Mouse (Mus musculus): ENCODE results near the gene Pcdh9. TPM values are rescaled to one million over a fixed set of nuclear protein-coding genes. Genes with fewer than 3 reads are reported as not detected.

The Pcdh9 gene
- total RNA-seq, 1 experiment from 2014 or later: not detected

GRCm38 (mm10) chr14:93826042-93826462 lies 64.4 kb downstream of the Pcdh9 start:
- no peak for ATAC-seq (ENCODE audit: extremely low read depth, insufficient number of reproducible peaks, low FRiP score, poor library complexity, severe bottlenecking)

DNA sequence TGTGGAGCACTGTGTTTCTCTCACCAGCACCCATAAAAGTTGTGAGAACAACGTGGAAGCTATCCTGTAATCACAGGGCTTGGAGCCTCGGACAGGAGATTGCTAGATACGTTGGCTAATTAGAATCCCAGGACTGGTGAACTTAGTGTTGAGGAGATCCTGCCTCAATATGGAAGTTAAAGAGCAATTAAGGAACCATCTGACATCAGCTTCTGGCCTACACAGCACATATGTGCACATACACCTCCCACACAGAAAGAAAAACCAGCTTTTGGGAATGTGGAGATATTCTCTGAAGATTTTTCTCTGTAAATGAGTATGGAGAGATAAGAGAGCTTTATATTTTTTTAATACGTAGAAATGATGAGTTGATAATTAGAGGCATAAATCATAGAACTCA lies 71.6 kb downstream of the Pcdh9 start:
- no peak for ATAC-seq (ENCODE audit: extremely low read depth, insufficient number of reproducible peaks, low FRiP score, poor library complexity, severe bottlenecking)

DNA sequence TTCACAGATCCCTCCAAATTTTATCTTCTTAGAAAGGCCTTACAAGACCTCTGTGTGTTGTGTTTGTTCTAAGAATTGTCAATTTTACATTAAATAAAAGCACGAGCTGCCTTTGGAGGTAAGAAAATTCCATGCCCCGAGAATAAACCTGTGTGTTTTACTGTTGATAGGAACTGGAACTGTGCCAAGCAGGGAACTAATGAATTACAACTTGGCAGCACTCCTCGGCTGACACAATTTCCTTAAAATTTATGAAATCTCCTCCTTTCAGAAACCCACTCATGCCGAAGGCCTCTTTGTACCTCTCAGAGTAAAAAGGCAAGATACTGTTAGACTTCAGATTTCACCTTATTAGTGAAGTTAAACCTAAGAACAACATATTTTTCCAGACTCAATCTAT lies 72.9 kb downstream of the Pcdh9 start:
- ATAC-seq (ENCODE audit: extremely low read depth, insufficient number of reproducible peaks, low FRiP score, poor library complexity, severe bottlenecking): no peak

DNA sequence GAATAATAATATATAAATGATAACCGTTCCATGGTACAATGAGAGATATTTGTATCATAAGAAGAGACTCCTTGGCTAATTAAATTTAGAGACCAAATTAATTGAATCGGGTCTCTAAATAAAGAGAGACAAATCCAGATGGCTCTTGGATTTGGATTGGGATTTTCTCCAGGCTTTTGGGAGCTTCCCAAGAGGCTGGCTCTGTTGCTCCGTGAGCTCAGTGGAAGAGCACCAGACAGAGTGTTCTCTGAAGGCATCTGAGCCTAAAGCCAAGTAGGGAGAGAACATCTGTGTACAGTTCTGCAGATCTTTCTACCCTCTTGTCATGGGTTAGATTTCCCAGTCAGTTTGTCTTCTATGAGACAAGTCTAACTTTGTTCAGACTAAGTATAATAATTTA lies 95.9 kb downstream of the Pcdh9 start:
- ATAC-seq (ENCODE audit: extremely low read depth, insufficient number of reproducible peaks, low FRiP score, poor library complexity, severe bottlenecking): no peak

DNA sequence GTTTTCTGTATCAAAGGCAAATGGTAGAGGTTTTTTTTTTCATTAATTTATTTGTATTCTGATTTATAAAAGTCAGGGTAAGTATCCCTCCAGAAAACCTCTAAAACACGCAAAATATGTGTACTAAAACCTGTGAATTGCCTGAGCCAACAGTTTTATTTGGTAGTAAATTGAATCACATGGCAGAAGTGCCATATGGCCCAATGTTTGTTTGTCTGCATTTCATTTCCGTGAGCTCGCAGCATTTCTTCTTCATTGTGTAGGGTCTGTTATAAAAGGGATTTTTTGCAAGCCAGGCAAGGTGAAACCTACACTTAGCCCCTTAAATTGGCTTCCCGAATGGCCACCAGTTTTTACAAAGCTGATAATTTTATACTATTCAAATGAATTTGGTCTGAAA lies 104.2 kb downstream of the Pcdh9 start:
- no peak for ATAC-seq (ENCODE audit: extremely low read depth, insufficient number of reproducible peaks, low FRiP score, poor library complexity, severe bottlenecking)

DNA sequence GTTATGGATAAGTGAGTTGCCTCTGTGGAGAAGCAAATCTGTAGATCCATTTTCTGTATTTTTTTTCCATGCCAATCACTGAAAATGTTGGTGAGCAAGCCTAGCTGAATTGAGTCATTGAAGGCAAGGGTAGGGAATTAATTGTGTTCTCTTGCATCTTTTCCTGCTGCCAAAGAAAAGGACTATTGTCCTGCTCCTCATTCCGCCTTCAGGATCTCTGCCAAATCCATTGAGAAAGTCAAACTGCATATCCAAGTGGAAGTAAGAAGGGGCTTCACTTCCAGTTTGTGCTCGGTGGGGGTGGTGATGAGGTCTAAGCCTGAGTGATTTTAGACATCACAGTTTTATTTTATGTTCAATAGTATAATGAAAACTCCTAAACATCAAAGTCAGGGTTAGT lies 105.4 kb downstream of the Pcdh9 start:
- no peak for ATAC-seq (ENCODE audit: extremely low read depth, insufficient number of reproducible peaks, low FRiP score, poor library complexity, severe bottlenecking)

DNA sequence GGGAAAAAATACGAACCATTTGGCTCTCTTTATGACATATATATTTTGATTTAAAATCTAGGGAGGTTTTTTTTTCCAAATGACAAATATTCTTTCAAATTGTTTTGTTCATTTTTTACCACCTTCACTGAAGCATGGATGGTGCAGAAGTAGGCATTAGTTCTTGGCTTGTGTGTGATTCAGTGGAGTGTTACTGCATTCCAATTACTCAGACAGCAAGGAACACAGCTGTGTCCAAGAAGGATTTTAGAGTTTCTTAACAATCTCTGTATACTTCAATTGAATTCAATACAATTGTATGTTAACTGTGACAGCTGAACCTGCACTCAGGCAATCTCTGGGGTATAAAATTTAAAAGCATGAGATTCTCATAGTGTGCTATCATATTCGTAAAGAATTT lies 127.6 kb downstream of the Pcdh9 start:
- no peak for ATAC-seq (ENCODE audit: extremely low read depth, insufficient number of reproducible peaks, low FRiP score, poor library complexity, severe bottlenecking)

DNA sequence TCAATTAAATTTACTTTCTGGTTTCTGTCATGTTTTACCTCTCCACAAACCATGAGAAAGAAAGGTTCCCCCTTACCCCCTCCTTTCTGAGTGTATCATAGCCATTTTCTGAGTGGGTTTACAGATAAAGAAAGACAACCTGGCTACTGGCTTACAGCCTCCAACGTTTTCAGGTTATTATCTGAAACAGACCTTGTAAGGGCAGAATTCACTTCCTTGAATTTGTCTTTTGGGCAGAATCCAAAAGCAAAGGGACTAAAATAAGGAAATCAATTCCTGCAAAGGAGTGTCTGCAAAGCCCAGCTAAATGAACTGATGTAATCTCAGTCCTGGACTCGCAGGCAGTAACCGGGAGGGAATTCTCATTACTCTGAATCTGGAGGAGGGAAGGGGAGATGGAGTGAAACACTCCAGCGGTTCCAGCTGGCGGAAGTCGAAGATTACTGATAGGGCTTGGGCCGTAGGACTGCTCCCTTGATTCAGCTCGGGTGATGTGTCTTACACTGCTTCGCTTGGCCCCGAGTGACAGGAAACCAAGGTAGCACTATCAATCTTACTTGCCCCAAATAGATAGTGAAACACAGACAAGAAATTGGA lies 156.3 kb downstream of the Pcdh9 start:
- ATAC-seq (ENCODE audit: extremely low read depth, insufficient number of reproducible peaks, low FRiP score, poor library complexity, severe bottlenecking): no peak

- no peak for ATAC-seq (ENCODE audit: extremely low read depth, insufficient number of reproducible peaks, low FRiP score, poor library complexity, severe bottlenecking)
Measured at GRCm38 (mm10) chr14:93725798-93726197, 164.7 kb downstream of the Pcdh9 start.

DNA sequence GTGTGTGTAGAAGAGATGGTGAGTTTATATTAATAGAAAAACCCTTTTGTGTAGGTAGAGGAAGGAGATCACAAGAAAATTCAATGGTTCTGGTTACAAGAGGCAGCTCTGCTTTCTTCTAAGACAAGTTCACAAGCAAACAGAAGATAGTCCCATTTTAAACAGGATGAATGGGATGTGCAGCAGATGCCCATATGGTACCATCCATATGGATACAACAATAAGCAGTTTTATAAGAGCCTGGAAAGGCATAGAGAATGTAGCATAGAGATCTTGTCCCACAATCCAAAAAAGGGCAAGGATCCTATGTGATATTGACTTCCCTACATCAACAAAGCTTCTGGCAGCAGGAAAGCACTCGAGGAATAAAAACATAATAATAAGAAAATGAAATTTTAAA lies 171.3 kb downstream of the Pcdh9 start:
- no peak for ATAC-seq (ENCODE audit: extremely low read depth, insufficient number of reproducible peaks, low FRiP score, poor library complexity, severe bottlenecking)

DNA sequence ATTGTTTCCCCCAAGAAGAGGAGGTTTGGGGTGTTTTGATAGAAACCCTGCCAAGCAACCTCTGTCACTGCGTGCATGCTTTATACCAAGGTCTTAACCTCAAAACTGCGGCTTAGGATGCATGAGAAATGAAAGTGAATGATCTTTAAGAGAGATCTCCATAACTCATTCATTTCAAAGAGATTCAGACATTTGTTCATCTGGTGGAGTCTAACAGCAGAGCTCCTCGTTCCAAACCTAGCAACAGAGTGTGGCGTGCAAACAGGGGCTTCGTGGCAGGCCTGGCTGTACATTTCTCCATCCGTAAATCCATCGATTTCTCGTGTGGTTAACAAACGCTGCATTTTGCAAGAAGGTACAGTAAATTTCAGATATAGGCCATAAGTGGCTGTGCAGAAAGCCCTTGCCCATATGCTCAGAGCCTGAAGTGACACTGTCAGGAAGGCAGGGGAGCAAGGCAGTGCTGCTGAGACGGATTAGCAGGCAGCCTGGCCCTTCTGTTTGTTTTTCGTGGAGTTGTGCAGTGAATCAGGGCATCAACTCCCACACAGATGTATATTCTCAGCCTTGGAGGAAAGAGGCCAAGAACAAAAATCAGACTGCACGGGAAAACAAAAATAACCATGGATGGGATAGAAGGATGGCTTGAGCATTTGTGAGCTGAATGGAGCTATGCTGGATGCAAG lies 177.1 kb downstream of the Pcdh9 start:
- ATAC-seq (ENCODE audit: extremely low read depth, insufficient number of reproducible peaks, low FRiP score, poor library complexity, severe bottlenecking): no peak

GRCm38 (mm10) chr14:93708651-93709050 lies 181.8 kb downstream of the Pcdh9 start:
- no peak for ATAC-seq (ENCODE audit: extremely low read depth, insufficient number of reproducible peaks, low FRiP score, poor library complexity, severe bottlenecking)

DNA sequence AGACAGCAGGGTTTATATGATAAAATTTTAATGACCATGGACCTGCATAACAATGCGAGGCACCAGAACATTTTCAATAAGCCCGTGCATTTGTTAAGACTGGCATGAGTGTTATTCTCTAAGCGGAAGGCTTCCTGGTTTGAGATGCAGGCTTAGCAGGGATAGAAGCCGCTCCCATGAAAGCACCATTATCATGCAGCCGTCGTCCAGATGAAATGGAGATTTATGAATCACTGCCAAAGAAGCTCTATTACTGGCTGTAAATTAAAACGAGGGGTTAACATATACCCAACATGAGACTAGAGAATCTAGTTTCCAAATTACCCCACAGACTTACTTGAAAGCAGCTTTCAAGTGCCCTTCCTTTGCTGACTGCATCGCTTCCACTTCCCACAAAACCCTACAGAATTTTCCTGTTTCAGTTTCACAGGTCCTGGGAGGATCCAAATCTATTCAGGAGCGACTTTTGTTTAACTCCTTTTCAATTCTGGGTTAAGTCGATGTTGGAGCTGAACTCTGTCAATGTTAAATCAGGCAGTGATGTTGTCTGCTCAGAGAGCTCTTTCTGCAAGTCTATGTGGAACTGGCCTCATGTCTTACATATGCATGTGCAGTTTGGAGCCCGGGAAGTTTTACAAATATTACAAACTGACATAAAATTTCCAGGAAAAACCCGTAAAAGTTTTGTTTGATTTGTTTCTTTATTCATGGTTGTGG lies 188.9 kb downstream of the Pcdh9 start:
- no peak for ATAC-seq (ENCODE audit: extremely low read depth, insufficient number of reproducible peaks, low FRiP score, poor library complexity, severe bottlenecking)

- ATAC-seq (ENCODE audit: extremely low read depth, insufficient number of reproducible peaks, low FRiP score, poor library complexity, severe bottlenecking): no peak
Measured at GRCm38 (mm10) chr14:93700916-93701315, 189.6 kb downstream of the Pcdh9 start.

DNA sequence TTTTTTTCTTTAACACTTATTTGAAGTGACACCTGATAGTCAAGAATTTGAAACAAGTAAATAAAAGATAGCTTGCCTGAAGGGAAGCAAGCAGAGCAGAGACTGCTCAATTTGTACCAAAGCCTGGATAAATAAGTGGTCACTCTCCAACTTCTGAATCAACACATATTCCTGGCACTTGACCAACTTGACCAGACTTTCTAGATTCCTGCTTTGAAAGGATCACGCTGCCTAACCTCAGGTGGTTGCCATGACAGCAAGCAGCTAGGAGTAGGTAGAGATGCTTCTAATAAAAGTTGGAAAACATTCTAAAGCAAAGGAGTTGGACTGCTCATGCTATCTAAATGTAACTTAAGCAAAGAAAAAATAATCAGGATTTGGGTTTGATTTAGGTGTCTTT lies 205.8 kb downstream of the Pcdh9 start:
- no peak for ATAC-seq (ENCODE audit: extremely low read depth, insufficient number of reproducible peaks, low FRiP score, poor library complexity, severe bottlenecking)

- no peak for ATAC-seq (ENCODE audit: extremely low read depth, insufficient number of reproducible peaks, low FRiP score, poor library complexity, severe bottlenecking)
Measured at GRCm38 (mm10) chr14:93675273-93676068, 215.0 kb downstream of the Pcdh9 start.

DNA sequence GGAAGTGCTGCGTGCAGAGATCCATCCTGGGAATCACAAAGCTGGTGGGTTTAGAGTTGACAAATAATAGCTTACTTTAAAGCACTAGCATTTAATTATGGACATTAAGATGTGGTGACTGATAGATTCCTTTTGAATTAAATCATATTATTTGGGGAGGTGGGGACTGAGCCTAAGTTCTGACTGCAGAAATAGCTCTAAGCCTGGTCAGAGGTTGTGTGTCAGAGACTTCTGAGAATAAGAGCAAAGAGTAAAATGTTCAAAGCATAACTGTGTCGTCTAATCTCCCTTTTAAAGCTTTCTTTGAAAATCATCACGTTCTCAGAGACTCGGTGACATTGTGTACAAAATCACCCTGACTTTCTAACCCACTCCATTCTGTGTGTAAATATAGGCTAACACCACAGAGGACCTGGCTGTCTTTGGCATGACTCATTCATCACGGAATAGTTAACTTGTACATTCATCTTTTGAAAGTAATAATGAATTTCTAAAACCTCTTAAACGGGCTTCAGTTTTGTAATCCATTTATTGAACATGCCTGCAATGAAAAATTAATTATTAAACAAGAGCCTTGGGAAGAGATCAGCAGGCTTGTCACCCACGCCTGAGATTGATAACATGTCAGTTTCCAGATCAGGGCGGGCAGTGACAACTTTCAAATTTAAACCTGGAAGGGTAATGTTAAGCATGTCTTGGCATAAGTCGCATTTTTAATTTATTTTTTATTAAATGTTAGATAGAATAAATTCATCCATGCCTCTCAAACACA lies 236.3 kb downstream of the Pcdh9 start:
- no peak for ATAC-seq (ENCODE audit: extremely low read depth, insufficient number of reproducible peaks, low FRiP score, poor library complexity, severe bottlenecking)

DNA sequence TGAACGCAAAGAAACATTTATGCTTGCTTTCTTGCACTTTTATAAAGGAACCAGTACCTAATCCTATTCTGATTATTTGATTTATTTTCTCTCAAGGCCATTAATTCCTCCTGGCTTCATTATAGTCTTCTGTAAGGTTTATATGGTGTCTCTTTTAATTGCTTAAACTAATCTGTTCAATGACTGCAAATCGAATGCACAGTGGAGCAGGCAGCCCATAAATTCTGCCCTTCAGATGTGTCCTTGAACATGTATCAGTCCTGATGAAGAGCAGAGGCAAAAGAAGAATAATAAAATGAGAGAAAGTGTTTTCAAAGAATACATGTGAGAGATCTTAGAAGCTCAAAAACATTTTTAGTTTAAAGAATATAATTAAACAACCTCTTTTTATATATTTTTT lies 263.2 kb downstream of the Pcdh9 start:
- ATAC-seq (ENCODE audit: extremely low read depth, insufficient number of reproducible peaks, low FRiP score, poor library complexity, severe bottlenecking): no peak

- no peak for ATAC-seq (ENCODE audit: extremely low read depth, insufficient number of reproducible peaks, low FRiP score, poor library complexity, severe bottlenecking)
Measured at GRCm38 (mm10) chr14:93624144-93624543, 266.3 kb downstream of the Pcdh9 start.
